Mouse (Mus musculus): Measurements from ENCODE around the gene Rasa4.

GRCm38 (mm10) chr5:136088821-136089575 is 5.3 kb downstream of the Rasa4 start:
- peak; percentile 59 for TF ChIP-seq CTCF (IDR thresholded peaks at IDR 0.05)
- TF ChIP-seq EP300 (IDR thresholded peaks at IDR 0.05) = no peak

All from lung, postnatal 0 days (tissue).